Mouse (Mus musculus) bone marrow macrophage, adult 2 months (primary cell): ENCODE measurements around the gene Pik3ip1.

Experiments used
- CTCF ChIP-seq: IDR thresholded peaks from 2 replicates; pipeline ENCODE4 v1.5.1; 2012; ENCODE audit warnings: low read depth, mild to moderate bottlenecking, low read length, moderate library complexity
- POLR2A ChIP-seq: IDR thresholded peaks from 2 replicates; pipeline ENCODE4 v1.6.1; 2012; ENCODE audit warnings: mild to moderate bottlenecking, low read depth, low read length, borderline replicate concordance

GRCm38 (mm10) chr11:3285940-3286339 is 44.3 kb upstream of the Pik3ip1 start:
- TF ChIP-seq POLR2A: no peak
- TF ChIP-seq CTCF: no peak
